Mouse (Mus musculus): ENCODE measurements around the gene Luc7l3. TPM values are rescaled to one million over a fixed set of nuclear protein-coding genes. Genes with fewer than 3 reads are reported as not detected.

Luc7l3 gene
- total and polyA plus RNA-seq, 3 experiments = 47.3 to 90.5 (median 54.7) TPM

- no peaks in the 10 kb centered on the region for H3K4me1 ChIP-seq (ENCODE audit: control insufficient read depth in 1 of 2, insufficient read depth in 2 of 2, low read length in 2 of 2)
- H3K9me3 ChIP-seq (replicated peaks; ENCODE audit: insufficient read depth, low read length) = no peaks in the 10 kb centered on the region
- DNase-seq (ENCODE audit: low read depth, low spot score) = no peak
- H3K79me2 ChIP-seq (ENCODE audit: control insufficient read depth, insufficient read depth, low read length, poor library complexity) = no peaks in the 10 kb centered on the region
- TF ChIP-seq GATA1 (IDR thresholded peaks at IDR 0.05; ENCODE audit: low read depth, low read length) (no peak), CHD1 (IDR thresholded peaks at IDR 0.05; ENCODE audit: low read depth, low read length) (no peak), HCFC1 (IDR thresholded peaks at IDR 0.05; ENCODE audit: low read depth, low read length) (no peak), MAZ (IDR thresholded peaks at IDR 0.05; ENCODE audit: low read depth, low read length) (no peak), POLR2AphosphoS2 (IDR thresholded peaks at IDR 0.05; ENCODE audit: low read length) (no peak), SMC3 (IDR thresholded peaks at IDR 0.05; ENCODE audit: low read depth, low read length) (no peak), GABPA (IDR thresholded peaks at IDR 0.05; ENCODE audit: low read depth, low read length) (no peak), MYC (IDR thresholded peaks at IDR 0.05; ENCODE audit: low read depth, low read length) (no peak), CHD2 (IDR thresholded peaks at IDR 0.05; ENCODE audit: low read length) (no peak), SIN3A (IDR thresholded peaks at IDR 0.05; ENCODE audit: low read length) (no peak)
- no peaks in the 10 kb centered on the region for H3K36me3 ChIP-seq (ENCODE audit: control insufficient read depth in 1 of 2, insufficient read depth in 2 of 2, low read length in 2 of 2)
- peaks cover 29 to 33% of the 10 kb centered on the region in 2 experiments for H3K27me3 ChIP-seq (ENCODE audit: control insufficient read depth in 1 of 2, insufficient read depth in 2 of 2, low read length in 2 of 2)
- no peak within 1 kb of the TSS for H3K4me3 ChIP-seq (ENCODE audit: control insufficient read depth in 1 of 2, insufficient read depth in 1 of 2, low read depth in 2 of 2, low read length in 2 of 2)
- no peak within 1 kb of the TSS for H3K27ac ChIP-seq (ENCODE audit: control insufficient read depth, low read depth, low read length)
- no peak within 1 kb of the TSS for H3K9ac ChIP-seq (ENCODE audit: control insufficient read depth, low read depth, low read length, poor library complexity, severe bottlenecking)
Observed at GRCm38 (mm10) chr11:94245955-94246788, 75.6 kb downstream of the Luc7l3 start, which contains the start of gene Wfikkn2. Wfikkn2 (minus strand) TSS chr11:94246005.

DNA sequence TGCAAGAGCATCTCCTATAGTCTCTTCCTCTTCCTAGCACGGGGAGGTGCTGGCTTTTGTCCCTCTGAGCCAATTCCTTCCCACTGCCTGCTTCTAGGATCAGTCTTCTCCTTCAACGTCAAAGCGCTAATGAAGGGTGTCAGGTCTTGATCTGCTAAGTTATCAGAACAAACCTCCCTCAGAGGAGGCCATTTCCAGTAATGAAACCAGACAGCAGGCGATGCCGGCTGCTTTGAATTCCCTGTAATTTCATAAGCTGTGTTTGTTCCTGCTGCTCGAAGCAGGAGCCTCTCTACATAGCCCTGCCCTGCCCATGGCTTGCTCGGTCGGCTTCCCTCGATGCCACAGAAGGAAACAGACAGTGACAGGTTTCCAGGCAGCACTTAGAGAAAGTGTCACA is 77.4 kb downstream of the Luc7l3 start:
- H3K79me2 ChIP-seq (ENCODE audit: control insufficient read depth, insufficient read depth, low read length, poor library complexity) = no peaks in the 10 kb centered on the region
- TF ChIP-seq JUND (IDR thresholded peaks at IDR 0.05; ENCODE audit: low read depth, low read length) (no peak), ZC3H11A (IDR thresholded peaks at IDR 0.05; ENCODE audit: low read depth, low read length) (no peak), NELFE (IDR thresholded peaks at IDR 0.05; ENCODE audit: low read depth, low read length) (no peak), EP300 (IDR thresholded peaks at IDR 0.05; ENCODE audit: low read depth in 1 of 2, low read length in 2 of 2) (no peak), MYC (IDR thresholded peaks at IDR 0.05; ENCODE audit: low read depth, low read length) (no peak), UBTF (IDR thresholded peaks at IDR 0.05; ENCODE audit: borderline replicate concordance, insufficient read depth, low read depth, low read length) (no peak), MYB (IDR thresholded peaks at IDR 0.05; ENCODE audit: low read depth, low read length) (no peak), GABPA (IDR thresholded peaks at IDR 0.05; ENCODE audit: low read depth, low read length) (no peak), CHD1 (IDR thresholded peaks at IDR 0.05; ENCODE audit: low read depth, low read length) (no peak), POLR2AphosphoS5 (IDR thresholded peaks at IDR 0.05; ENCODE audit: borderline replicate concordance, low read depth, low read length) (no peak), BHLHE40 (IDR thresholded peaks at IDR 0.05; ENCODE audit: borderline replicate concordance, low read depth, low read length) (no peak), MEF2A (IDR thresholded peaks at IDR 0.05; ENCODE audit: extremely low read depth, insufficient replicate concordance, low read depth, low read length, poor library complexity, severe bottlenecking) (no peak), ETS1 (IDR thresholded peaks at IDR 0.05; ENCODE audit: low read depth, low read length) (no peak), TAL1 (IDR thresholded peaks at IDR 0.05; ENCODE audit: low read length) (no peak), ZNF384 (IDR thresholded peaks at IDR 0.05; ENCODE audit: low read depth, low read length) (no peak), MAX (IDR thresholded peaks at IDR 0.05; ENCODE audit: low read length) (no peak), GATA1 (IDR thresholded peaks at IDR 0.05; ENCODE audit: low read depth, low read length) (no peak)
- no peaks in the 10 kb centered on the region for H3K9me3 ChIP-seq (replicated peaks; ENCODE audit: insufficient read depth, low read length)
- peaks cover 24 to 29% of the 10 kb centered on the region in 2 experiments for H3K27me3 ChIP-seq (ENCODE audit: control insufficient read depth in 1 of 2, insufficient read depth in 2 of 2, low read length in 2 of 2)
- no peak overlapping the region for H3K9ac ChIP-seq (ENCODE audit: control insufficient read depth, low read depth, low read length, poor library complexity, severe bottlenecking)
- no peak overlapping the region for H3K27ac ChIP-seq (ENCODE audit: control insufficient read depth, low read depth, low read length)
- H3K4me3 ChIP-seq (ENCODE audit: control insufficient read depth in 1 of 2, insufficient read depth in 1 of 2, low read depth in 2 of 2, low read length in 2 of 2) = no peak overlapping the region
- no peaks in the 10 kb centered on the region for H3K36me3 ChIP-seq (ENCODE audit: control insufficient read depth in 1 of 2, insufficient read depth in 2 of 2, low read length in 2 of 2)
- no peaks in the 10 kb centered on the region for H3K4me1 ChIP-seq (ENCODE audit: control insufficient read depth in 1 of 2, insufficient read depth in 2 of 2, low read length in 2 of 2)
- no peak for DNase-seq (ENCODE audit: low read depth, low spot score)

Measured in MEL (cell line).